Mouse (Mus musculus): Measurements from ENCODE around the gene Hspa12b. TPM values are rescaled to one million over a fixed set of nuclear protein-coding genes. Genes with fewer than 3 reads are reported as not detected.
"Not testable (repeated sequence)": the region's sequence is repeated elsewhere in the genome, so short reads cannot be mapped to it uniquely, and the experiment has no call there.

Gene Hspa12b
- polyA plus RNA-seq, 1 experiment from 2014 or later: 5.0 TPM

DNA sequence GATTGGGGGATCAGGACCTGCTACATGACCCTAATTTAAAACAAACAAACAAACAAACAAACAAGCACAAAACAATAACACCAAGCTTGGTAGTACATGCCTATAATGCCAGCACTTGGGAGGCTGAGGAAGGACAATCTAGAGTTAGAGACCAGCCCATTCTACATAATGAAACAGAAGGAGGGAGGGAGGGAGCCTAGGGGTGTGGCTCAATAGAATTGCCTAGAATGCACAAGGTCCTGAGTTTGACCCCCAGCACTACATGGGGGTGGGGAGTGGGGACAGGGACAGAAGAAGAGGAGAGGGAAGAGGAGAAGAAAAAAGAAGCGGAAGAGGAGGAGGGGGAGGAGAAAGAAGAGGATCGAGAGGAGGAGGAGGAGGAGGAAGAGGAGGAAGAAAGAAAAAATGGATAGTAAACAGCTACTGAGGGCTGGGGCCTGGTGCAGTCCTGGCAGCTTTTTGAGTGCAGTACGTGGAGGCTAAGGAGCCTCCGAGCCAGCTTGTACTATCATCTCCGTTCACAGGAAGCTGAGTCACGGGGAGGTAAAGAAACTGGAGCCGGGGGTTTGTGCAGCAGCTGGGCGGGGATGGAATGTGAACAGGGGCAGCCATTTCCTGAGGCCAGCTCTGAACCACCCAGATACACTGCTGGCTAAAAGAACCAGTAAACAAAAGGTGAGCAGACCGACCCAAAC lies 30.8 kb upstream of the Hspa12b start:
- WGBS: 11% methylated on average over 9 of the region's 9 CpGs
- H3K4me2 ChIP-seq (ENCODE audit: low read depth): no peak overlapping the region
- no peak overlapping the region for H3K27ac ChIP-seq (ENCODE audit: low read depth, low read length)
- peak overlapping the region; percentile 12; the same call in 1 of the 2 replicates for H3K9ac ChIP-seq (ENCODE audit: low read length)
- H3K27me3 ChIP-seq (ENCODE audit: control insufficient read depth, insufficient read depth, low read length): no peaks in the 10 kb centered on the region
- DNase-seq (ENCODE audit: low spot score): peak; percentile 56
- no peaks in the 10 kb centered on the region for H3K9me3 ChIP-seq (ENCODE audit: control insufficient read depth, low read length)
- ATAC-seq (ENCODE audit: insufficient read depth, low FRiP score, low TSS enrichment): peak; percentile 61
- no peaks in the 10 kb centered on the region for H3K4me1 ChIP-seq (ENCODE audit: control insufficient read depth, insufficient read depth, low read length)
- H3K4me3 ChIP-seq (ENCODE audit: low read depth, low read length): no peak overlapping the region
- H3K36me3 ChIP-seq (ENCODE audit: control insufficient read depth, insufficient read depth, low read length): no peaks in the 10 kb centered on the region

DNA sequence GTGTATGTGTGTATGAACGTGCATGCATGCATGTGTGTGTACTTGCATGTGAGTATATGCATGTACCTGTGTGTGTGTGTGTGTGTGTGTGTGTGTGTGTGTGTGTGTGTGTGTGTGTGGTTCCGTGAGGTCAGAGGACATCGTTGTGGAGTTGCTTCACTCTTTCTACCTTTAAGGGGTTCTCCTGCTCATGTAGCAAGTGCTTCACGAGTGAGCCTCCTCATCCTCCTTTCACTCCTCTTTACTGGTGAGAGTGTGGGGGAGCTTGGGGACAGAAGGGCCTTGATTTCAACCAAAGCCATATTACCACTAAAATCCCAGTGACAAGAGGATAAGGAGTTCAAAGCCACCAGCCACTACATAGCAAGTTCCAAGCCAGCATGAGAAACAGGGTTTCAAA lies 30.0 kb upstream of the Hspa12b start:
- ATAC-seq (ENCODE audit: insufficient read depth, low FRiP score, low TSS enrichment): no peak
- Histone ChIP-seq H3K4me1 (ENCODE audit: control insufficient read depth, insufficient read depth, low read length) (no peaks in the 10 kb centered on the region), H3K9me3 (ENCODE audit: control insufficient read depth, low read length) (no peaks in the 10 kb centered on the region), H3K4me2 (ENCODE audit: low read depth) (no peak overlapping the region), H3K4me3 (ENCODE audit: low read depth, low read length) (no peak overlapping the region), H3K27me3 (ENCODE audit: control insufficient read depth, insufficient read depth, low read length) (no peaks in the 10 kb centered on the region), H3K36me3 (ENCODE audit: control insufficient read depth, insufficient read depth, low read length) (no peaks in the 10 kb centered on the region), H3K27ac (ENCODE audit: low read depth, low read length) (no peak overlapping the region), H3K9ac (ENCODE audit: low read length) (no peak overlapping the region; the same call in 1 of the 2 replicates)
- no peak for DNase-seq (ENCODE audit: low spot score)
- WGBS: 80% methylated on average over 4 of the region's 4 CpGs

DNA sequence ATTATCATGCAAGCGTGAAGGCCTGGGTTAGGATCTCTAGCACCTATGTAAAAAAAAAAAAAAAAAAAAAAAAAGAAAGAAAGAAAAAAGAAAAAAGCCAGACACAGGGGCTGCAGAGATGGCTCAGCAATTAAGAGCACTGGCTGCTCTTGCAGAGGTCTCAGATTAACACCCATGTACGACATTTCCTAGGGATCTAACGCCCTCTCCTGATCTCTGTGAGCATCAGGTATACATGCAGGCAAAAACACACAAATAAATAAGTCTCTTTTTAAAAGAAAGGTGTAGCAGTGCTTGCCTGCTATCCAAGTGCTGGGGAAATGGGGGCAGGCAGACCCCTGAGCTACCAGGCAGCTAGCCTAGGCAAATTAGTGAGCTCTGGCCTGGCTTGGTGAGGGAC lies 25.6 kb upstream of the Hspa12b start:
- no peak for ATAC-seq (ENCODE audit: insufficient read depth, low FRiP score, low TSS enrichment)
- 59% methylated on average over 3 of the region's 3 CpGs for WGBS

DNA sequence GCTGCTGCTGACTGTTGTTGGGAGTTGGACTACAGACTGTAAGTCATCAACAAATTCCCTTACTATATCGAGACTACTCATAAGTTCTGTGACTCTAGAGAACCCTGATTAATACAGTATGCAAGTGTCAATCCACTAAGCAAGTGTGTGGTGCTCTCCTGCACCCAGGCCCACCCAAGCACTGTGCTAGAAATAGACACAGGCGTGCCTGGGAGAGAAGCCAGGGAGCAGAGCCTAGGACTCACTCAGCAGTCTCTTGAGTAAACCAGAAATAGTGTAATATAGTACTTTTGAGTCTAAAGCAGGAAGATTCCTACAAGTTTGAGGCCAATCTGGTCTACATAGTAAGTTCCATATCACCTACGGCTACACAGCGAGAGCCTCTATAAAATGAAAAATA lies 23.1 kb upstream of the Hspa12b start:
- Histone ChIP-seq H3K9me3 (ENCODE audit: control insufficient read depth, low read length) (no peaks in the 10 kb centered on the region), H3K4me1 (ENCODE audit: control insufficient read depth, insufficient read depth, low read length) (no peaks in the 10 kb centered on the region), H3K9ac (ENCODE audit: low read length) (no peak overlapping the region), H3K4me2 (ENCODE audit: low read depth) (no peak overlapping the region), H3K27me3 (ENCODE audit: control insufficient read depth, insufficient read depth, low read length) (no peaks in the 10 kb centered on the region), H3K36me3 (ENCODE audit: control insufficient read depth, insufficient read depth, low read length) (no peaks in the 10 kb centered on the region), H3K4me3 (ENCODE audit: low read depth, low read length) (no peak overlapping the region), H3K27ac (ENCODE audit: low read depth, low read length) (no peak overlapping the region)
- DNase-seq (ENCODE audit: low spot score) (no peak), ATAC-seq (ENCODE audit: insufficient read depth, low FRiP score, low TSS enrichment) (no peak)
- 91% methylated on average over 4 of the region's 4 CpGs for WGBS

More for the DNA sequence above, 25.6 kb upstream of the Hspa12b start:
- Histone ChIP-seq H3K4me2 (ENCODE audit: low read depth) (no peak overlapping the region), H3K9ac (ENCODE audit: low read length) (no peak overlapping the region), H3K4me3 (ENCODE audit: low read depth, low read length) (no peak overlapping the region), H3K27me3 (ENCODE audit: control insufficient read depth, insufficient read depth, low read length) (no peaks in the 10 kb centered on the region), H3K4me1 (ENCODE audit: control insufficient read depth, insufficient read depth, low read length) (no peaks in the 10 kb centered on the region), H3K36me3 (ENCODE audit: control insufficient read depth, insufficient read depth, low read length) (no peaks in the 10 kb centered on the region), H3K9me3 (ENCODE audit: control insufficient read depth, low read length) (no peaks in the 10 kb centered on the region), H3K27ac (ENCODE audit: low read depth, low read length) (no peak overlapping the region)
- no peak for DNase-seq (ENCODE audit: low spot score)

DNA sequence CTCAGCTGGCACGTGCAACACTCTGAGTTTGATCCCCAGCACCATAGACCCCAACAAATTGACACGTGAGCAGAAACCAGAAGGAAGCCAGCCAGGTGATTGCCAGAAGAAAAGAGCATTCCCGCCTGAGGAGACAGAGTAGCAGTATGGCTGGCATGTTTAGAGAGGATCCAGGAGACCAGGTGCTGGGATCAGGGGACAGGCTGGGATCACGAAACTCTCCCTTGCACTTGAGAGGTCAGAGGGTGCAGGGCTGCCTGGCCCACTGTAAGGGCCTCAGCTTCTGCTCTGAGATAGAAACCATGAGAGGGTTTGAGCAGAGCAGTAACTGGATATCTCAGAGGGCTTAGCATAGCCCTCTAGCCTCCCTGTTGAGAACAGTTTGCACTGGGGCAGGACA lies 22.0 kb upstream of the Hspa12b start:
- 60% methylated on average over 4 of the region's 4 CpGs for WGBS
- not testable (repeated sequence) for H3K9me3 ChIP-seq (ENCODE audit: control insufficient read depth, low read length); H3K9ac ChIP-seq (ENCODE audit: low read length); ATAC-seq (ENCODE audit: insufficient read depth, low FRiP score, low TSS enrichment); H3K36me3 ChIP-seq (ENCODE audit: control insufficient read depth, insufficient read depth, low read length); H3K27ac ChIP-seq (ENCODE audit: low read depth, low read length); H3K4me1 ChIP-seq (ENCODE audit: control insufficient read depth, insufficient read depth, low read length); H3K27me3 ChIP-seq (ENCODE audit: control insufficient read depth, insufficient read depth, low read length); H3K4me3 ChIP-seq (ENCODE audit: low read depth, low read length); H3K4me2 ChIP-seq (ENCODE audit: low read depth); DNase-seq (ENCODE audit: low spot score)

DNA sequence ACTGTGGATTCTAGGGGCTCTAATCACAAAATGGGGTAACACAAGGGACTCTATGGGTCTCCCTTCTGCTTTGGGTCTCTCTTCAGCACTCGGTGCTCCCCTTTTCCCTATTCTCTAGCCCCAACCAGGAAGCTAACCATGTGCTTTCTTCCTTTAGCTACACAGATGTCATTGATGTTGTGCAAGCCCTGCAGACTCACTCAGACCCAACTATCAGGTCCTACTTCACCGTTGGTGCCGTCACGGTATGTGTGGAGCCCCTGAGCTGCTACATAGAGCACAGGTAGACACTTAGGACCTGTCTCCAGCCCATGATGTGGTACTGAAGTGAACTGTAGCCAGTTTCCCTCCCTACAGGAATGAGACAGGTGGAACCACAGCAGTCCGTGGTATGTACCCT lies 21.1 kb upstream of the Hspa12b start:
- Histone ChIP-seq H3K4me3 (ENCODE audit: low read depth, low read length) (no peak overlapping the region), H3K9ac (ENCODE audit: low read length) (no peak overlapping the region), H3K9me3 (ENCODE audit: control insufficient read depth, low read length) (no peaks in the 10 kb centered on the region), H3K4me1 (ENCODE audit: control insufficient read depth, insufficient read depth, low read length) (no peaks in the 10 kb centered on the region), H3K4me2 (ENCODE audit: low read depth) (no peak overlapping the region), H3K27ac (ENCODE audit: low read depth, low read length) (no peak overlapping the region), H3K27me3 (ENCODE audit: control insufficient read depth, insufficient read depth, low read length) (no peaks in the 10 kb centered on the region), H3K36me3 (ENCODE audit: control insufficient read depth, insufficient read depth, low read length) (no peaks in the 10 kb centered on the region)
- WGBS: 89% methylated on average over 5 of the region's 5 CpGs
- DNase-seq (ENCODE audit: low spot score) (no peak), ATAC-seq (ENCODE audit: insufficient read depth, low FRiP score, low TSS enrichment) (no peak)

DNA sequence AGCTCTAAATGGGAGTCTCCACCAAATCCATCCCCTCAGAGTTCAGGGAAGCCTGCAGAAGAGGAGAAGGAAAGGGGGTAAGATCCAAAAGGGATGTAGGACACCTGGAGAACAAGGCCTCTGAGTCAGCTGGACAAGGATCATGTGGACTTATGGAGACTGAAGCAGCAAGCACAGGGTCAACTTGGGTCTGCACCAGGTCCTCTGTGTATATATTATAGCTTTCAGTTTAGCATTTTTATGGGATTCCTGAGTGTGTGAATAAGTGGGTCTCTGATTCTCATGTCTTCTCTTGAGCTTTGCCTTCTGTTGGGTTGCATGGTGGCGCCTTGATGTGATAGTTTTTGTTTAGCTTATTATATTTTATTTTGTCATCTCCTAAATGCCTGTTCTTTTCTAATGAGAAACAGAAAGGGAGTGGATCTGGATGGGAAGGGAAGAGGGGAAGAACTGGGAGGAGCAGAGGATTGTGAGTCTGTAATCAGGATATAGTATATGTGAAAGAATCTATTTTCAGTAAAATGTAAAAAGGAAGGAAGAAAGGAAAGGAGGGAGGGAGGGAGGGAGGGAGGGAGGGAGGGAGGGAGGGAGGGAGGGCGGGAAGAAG lies 8.0 kb upstream of the Hspa12b start:
- WGBS: 82% methylated on average over 2 of the region's 2 CpGs
- Histone ChIP-seq H3K4me3 (ENCODE audit: low read depth, low read length) (no peak overlapping the region), H3K27me3 (ENCODE audit: control insufficient read depth, insufficient read depth, low read length) (no peaks in the 10 kb centered on the region), H3K9ac (ENCODE audit: low read length) (no peak overlapping the region), H3K27ac (ENCODE audit: low read depth, low read length) (no peak overlapping the region), H3K36me3 (ENCODE audit: control insufficient read depth, insufficient read depth, low read length) (no peaks in the 10 kb centered on the region), H3K9me3 (ENCODE audit: control insufficient read depth, low read length) (no peaks in the 10 kb centered on the region), H3K4me1 (ENCODE audit: control insufficient read depth, insufficient read depth, low read length) (no peaks in the 10 kb centered on the region), H3K4me2 (ENCODE audit: low read depth) (no peak overlapping the region)
- ATAC-seq (ENCODE audit: insufficient read depth, low FRiP score, low TSS enrichment): no peak
- DNase-seq (ENCODE audit: low spot score): no peak

DNA sequence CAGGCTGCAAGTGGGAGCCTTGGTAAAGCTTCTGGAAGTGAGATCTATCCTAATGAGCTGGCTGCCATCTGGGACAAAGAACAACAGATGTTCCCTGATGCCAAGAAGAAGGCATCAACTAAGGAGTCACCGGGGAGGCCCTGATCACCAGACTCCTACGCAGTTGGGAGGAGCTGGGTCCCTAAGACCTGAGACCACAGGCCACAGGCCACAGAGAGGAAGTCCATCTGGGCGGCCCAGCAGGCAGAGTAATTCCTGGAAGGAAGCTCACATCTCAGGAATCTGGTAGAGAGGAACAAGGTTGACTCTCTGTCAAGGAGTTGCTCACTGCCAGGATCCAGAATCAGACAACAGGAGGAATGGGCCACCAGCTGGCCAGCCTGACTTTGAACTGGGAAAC lies 2.9 kb upstream of the Hspa12b start:
- 67% methylated on average over 3 of the region's 3 CpGs for WGBS
- no peak overlapping the region for H3K27ac ChIP-seq (ENCODE audit: low read depth, low read length)

More for the DNA sequence above, 2.9 kb upstream of the Hspa12b start:
- no peaks in the 10 kb centered on the region for H3K36me3 ChIP-seq (ENCODE audit: control insufficient read depth, insufficient read depth, low read length)
- H3K4me3 ChIP-seq (ENCODE audit: low read depth, low read length): no peak overlapping the region
- H3K27me3 ChIP-seq (ENCODE audit: control insufficient read depth, insufficient read depth, low read length): no peaks in the 10 kb centered on the region
- H3K9me3 ChIP-seq (ENCODE audit: control insufficient read depth, low read length): no peaks in the 10 kb centered on the region
- no peak for DNase-seq (ENCODE audit: low spot score)
- peaks cover 16% of the 10 kb centered on the region for H3K4me1 ChIP-seq (ENCODE audit: control insufficient read depth, insufficient read depth, low read length)
- H3K9ac ChIP-seq (ENCODE audit: low read length): no peak overlapping the region
- no peak overlapping the region for H3K4me2 ChIP-seq (ENCODE audit: low read depth)
- no peak for ATAC-seq (ENCODE audit: insufficient read depth, low FRiP score, low TSS enrichment)

Data from neural tube, embryonic 11.5 days (tissue).